Mouse (Mus musculus) R1 (cell line): Measurements from ENCODE around the gene Ifi205.
"Not testable (repeated sequence)": the region's sequence is repeated elsewhere in the genome, so short reads cannot be mapped to it uniquely, and the experiment has no call there.

ENCODE experiments used
- DNase-seq: peaks from one replicate; pipeline ENCODE4 v3.0.0-alpha.2; 2018; ENCODE audit warnings: low read depth, low spot score

Gene Ifi205

GRCm38 (mm10) chr1:174031698-174032097, at the start of gene Ifi205:
Gene Ifi205 (minus strand): TSS chr1:174031810.
- DNase-seq = no peak

- DNase-seq = no peak
These were observed 34.7 kb upstream of the Ifi205 start, which contains the start of gene Olfr430 for GRCm38 (mm10) chr1:174066305-174066704. Gene Olfr430 (plus strand): TSS chr1:174066605.

GRCm38 (mm10) chr1:174055248-174055647, 23.6 kb upstream of the Ifi205 start:
- DNase-seq = no peak

GRCm38 (mm10) chr1:174052981-174053380, 21.4 kb upstream of the Ifi205 start:
- DNase-seq = no peak

- no peak for DNase-seq
These were observed 20.4 kb upstream of the Ifi205 start for GRCm38 (mm10) chr1:174051931-174052536.

- no peak for DNase-seq
These were observed 19.9 kb upstream of the Ifi205 start for GRCm38 (mm10) chr1:174051515-174051914.

GRCm38 (mm10) chr1:174050532-174050931, 18.9 kb upstream of the Ifi205 start:
- no peak for DNase-seq

GRCm38 (mm10) chr1:174049357-174049756, 17.7 kb upstream of the Ifi205 start:
- not testable (repeated sequence) for DNase-seq

GRCm38 (mm10) chr1:174048893-174049292, 17.3 kb upstream of the Ifi205 start, which contains the start of gene Olfr432:
Gene Olfr432 (plus strand): TSS chr1:174049205.
- no peak for DNase-seq

GRCm38 (mm10) chr1:174048227-174048626, 16.6 kb upstream of the Ifi205 start:
- not testable (repeated sequence) for DNase-seq

- DNase-seq = no peak
These were observed 12.8 kb upstream of the Ifi205 start for GRCm38 (mm10) chr1:174044431-174044830.

GRCm38 (mm10) chr1:174042091-174042884, 10.7 kb upstream of the Ifi205 start:
- not testable (repeated sequence) for DNase-seq

- no peak for DNase-seq
These were observed 9.0 kb upstream of the Ifi205 start, which contains the start of gene Olfr433 for GRCm38 (mm10) chr1:174040523-174041177. Gene Olfr433 (plus strand): TSS chr1:174040705.

GRCm38 (mm10) chr1:174038480-174038879, 6.9 kb upstream of the Ifi205 start:
- no peak for DNase-seq

- no peak for DNase-seq
These were observed 4.2 kb upstream of the Ifi205 start for GRCm38 (mm10) chr1:174035841-174036240.

- not testable (repeated sequence) for DNase-seq
These were observed 24.6 kb downstream of the Ifi205 start for GRCm38 (mm10) chr1:174007050-174007449.

GRCm38 (mm10) chr1:174004352-174005109, 27.1 kb downstream of the Ifi205 start:
- DNase-seq = not testable (repeated sequence)

- no peak for DNase-seq
These were observed 36.6 kb downstream of the Ifi205 start for GRCm38 (mm10) chr1:173995003-173995402.

GRCm38 (mm10) chr1:173982694-173983305, 48.8 kb downstream of the Ifi205 start, which contains the start of gene Ifi202b:
Gene Ifi202b (minus strand): TSS chr1:173982744.
- not testable (repeated sequence) for DNase-seq

- peak; percentile 57 for DNase-seq
These were observed 50.6 kb downstream of the Ifi205 start for GRCm38 (mm10) chr1:173981038-173981437.

GRCm38 (mm10) chr1:173977622-173978021, 54.0 kb downstream of the Ifi205 start:
- no peak for DNase-seq
